Mouse (Mus musculus) limb, embryonic 13.5 days (tissue): ENCODE measurements around the gene Got2. TPM values are rescaled to one million over a fixed set of nuclear protein-coding genes. Genes with fewer than 3 reads are reported as not detected.

ENCODE experiments used
- ATAC-seq: fragments of 200-750 bp; cut with Nextera tagmentation; 2 replicates; pipeline ENCODE4 v1.8.0; 2017; ENCODE audit warnings: low read depth, moderate number of reproducible peaks, moderate TSS enrichment; ENCODE audit not compliant: low FRiP score
- H3K27ac ChIP-seq: fragments of 300-500 bp; sonication (generic); 2 replicates; pipeline ENCODE4 v1.5.1; 2015; ENCODE audit warnings: inconsistent platforms, mild to moderate bottlenecking, moderate library complexity
- H3K27me3 ChIP-seq: fragments of 300-500 bp; sonication (generic); 2 replicates; pipeline ENCODE4 v1.6.1; 2015; ENCODE audit warnings: mild to moderate bottlenecking, inconsistent platforms
- H3K36me3 ChIP-seq: fragments of 300-500 bp; sonication (generic); 2 replicates; pipeline ENCODE4 v1.6.1; 2015; ENCODE audit warnings: inconsistent platforms, mild to moderate bottlenecking, moderate library complexity
- H3K4me1 ChIP-seq: fragments of 300-500 bp; sonication (generic); 2 replicates; pipeline ENCODE4 v1.6.1; 2015; ENCODE audit warnings: inconsistent platforms
- H3K4me2 ChIP-seq: fragments of 300-500 bp; sonication (generic); replicated peaks from 2 replicates; pipeline ENCODE4 v1.6.1; 2015; ENCODE audit warnings: inconsistent platforms, mild to moderate bottlenecking, moderate library complexity
- H3K4me3 ChIP-seq: fragments of 300-500 bp; sonication (generic); 2 replicates; pipeline ENCODE4 v1.5.1; 2015; ENCODE audit warnings: moderate library complexity, mild to moderate bottlenecking, inconsistent platforms
- H3K9ac ChIP-seq: fragments of 300-500 bp; sonication (generic); 2 replicates; pipeline ENCODE4 v1.6.1; 2015; ENCODE audit warnings: mild to moderate bottlenecking, inconsistent platforms
- H3K9me3 ChIP-seq: fragments of 300-500 bp; sonication (generic); 2 replicates; pipeline ENCODE4 v1.6.1; 2016; ENCODE audit warnings: inconsistent platforms
- WGBS: fragments of 180-500 bp; shearing (Covaris S2); methylation state at CpG from one replicate; pipeline ENCODE4 v1.1.7; 2015; 5-methylcytosine and 5-hydroxymethylcytosine counted together
- polyA plus RNA-seq: library from polyadenylated mRNA; unstranded; fragments of >200 nt; fragmentation: Nextera tagmentation; extraction: Ambion mirVana; gene quantifications from 2 replicates; pipeline ENCODE4 v1.2.1, GENCODE M21; 2015

Gene Got2
- polyA plus RNA-seq, 1 experiment from 2014 or later = 169 TPM

DNA sequence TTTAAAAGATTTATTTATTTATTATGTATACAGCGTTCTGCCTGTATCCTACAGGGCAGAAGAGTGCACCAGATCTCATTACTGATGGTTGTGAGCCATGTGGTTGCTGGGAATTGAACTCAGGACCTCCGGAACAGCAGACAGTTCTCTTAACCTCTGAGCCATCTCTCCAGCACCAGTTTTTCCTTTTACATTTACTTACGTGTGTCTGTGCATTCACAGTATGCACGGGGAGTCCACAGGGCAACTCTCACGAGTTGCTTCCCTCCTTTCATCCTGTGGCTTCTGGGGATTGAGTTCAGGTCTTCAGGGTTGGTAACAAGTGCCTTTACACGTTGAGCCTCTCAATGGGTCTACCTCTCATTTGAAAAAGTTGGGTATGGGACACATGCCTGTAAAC, 34.2 kb downstream of the Got2 start:
- Histone ChIP-seq H3K4me3 (no peak overlapping the region), H3K27me3 (no peaks in the 10 kb centered on the region), H3K27ac (no peak overlapping the region), H3K36me3 (no peaks in the 10 kb centered on the region), H3K9me3 (no peaks in the 10 kb centered on the region), H3K4me1 (peaks cover 10% of the 10 kb centered on the region), H3K4me2 (no peak overlapping the region), H3K9ac (no peak overlapping the region)
- no peak for ATAC-seq
- 83% methylated on average over 6 of the region's 6 CpGs for WGBS

DNA sequence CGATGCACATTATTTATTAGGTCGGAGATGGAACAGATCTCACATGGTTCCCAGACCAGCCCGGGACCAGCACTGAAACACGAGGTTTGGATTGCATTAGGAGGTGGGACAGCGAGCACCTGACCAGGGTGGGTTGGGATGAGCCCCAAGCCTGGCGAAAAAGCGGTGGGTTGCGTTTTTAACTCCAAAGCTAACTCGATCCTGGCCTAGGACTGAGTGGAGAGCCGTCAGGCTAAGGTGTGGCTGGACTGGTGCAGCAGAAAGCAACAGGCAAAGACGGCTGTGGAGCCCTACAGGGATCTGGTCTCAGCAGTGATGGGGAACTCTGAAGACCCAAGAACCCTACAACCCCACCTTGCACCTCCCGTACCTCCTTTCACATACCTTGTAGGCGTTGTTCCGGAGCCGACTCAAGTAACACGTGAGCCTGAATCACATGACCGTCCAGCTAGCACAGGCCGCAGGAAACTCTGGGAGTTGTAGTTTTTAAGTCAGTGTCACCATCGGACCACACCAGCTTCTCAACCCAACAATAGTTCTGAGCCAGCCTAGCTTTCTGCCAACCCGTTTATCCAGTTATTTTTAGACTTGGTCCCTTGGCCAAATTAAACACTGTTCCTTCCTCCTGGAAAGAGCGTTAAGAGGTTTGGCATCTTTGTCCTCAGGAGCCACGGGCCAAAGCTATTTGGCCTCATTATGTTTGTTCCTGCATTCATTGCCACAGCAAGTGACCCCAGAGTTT, 35.1 kb downstream of the Got2 start, which contains the start of gene Slc38a7:
Gene Slc38a7, minus strand, starts transcription at position 438 of the 742 bp plus-strand sequence.
- 17% methylated on average over 22 of the region's 22 CpGs for WGBS
- ATAC-seq = peak; percentile 96
- no peaks in the 10 kb centered on the region for H3K27me3 ChIP-seq
- no peak within 1 kb of the TSS for H3K27ac ChIP-seq
- H3K9ac ChIP-seq = peak within 1 kb of the TSS; percentile 68
- H3K4me3 ChIP-seq = peak within 1 kb of the TSS; percentile 59
- H3K4me2 ChIP-seq = peak within 1 kb of the TSS; percentile 73
- peaks cover 3% of the 10 kb centered on the region for H3K36me3 ChIP-seq
- H3K9me3 ChIP-seq = no peaks in the 10 kb centered on the region
- peaks cover 10% of the 10 kb centered on the region for H3K4me1 ChIP-seq

DNA sequence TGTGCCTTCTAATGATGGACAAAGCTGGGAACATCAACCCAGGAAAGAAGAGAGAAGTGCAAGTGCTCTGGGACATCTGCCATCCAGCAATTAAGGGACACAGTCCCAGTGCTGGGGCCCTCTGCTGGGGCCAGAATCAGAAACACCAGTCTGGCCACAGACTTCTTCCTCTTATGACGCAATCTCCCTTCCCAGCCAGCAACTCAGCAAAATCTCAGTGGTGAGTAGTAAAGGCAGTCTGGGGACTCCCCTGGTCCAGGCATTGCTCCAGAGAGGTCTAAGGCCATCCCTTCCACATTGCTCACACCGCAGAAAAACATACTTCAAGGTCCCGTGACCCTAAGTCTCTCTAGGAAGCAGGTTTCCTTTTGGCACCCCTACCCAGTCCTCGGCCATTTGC, 36.1 kb downstream of the Got2 start:
- peak overlapping the region; percentile 59 for H3K4me3 ChIP-seq
- ATAC-seq = no peak
- H3K27ac ChIP-seq = no peak overlapping the region
- peak overlapping the region; percentile 68 for H3K9ac ChIP-seq
- H3K27me3 ChIP-seq = no peaks in the 10 kb centered on the region
- WGBS = 75% methylated on average over 4 of the region's 4 CpGs
- peak overlapping the region; percentile 73 for H3K4me2 ChIP-seq
- H3K4me1 ChIP-seq = peaks cover 10% of the 10 kb centered on the region
- no peaks in the 10 kb centered on the region for H3K9me3 ChIP-seq
- H3K36me3 ChIP-seq = peaks cover 7% of the 10 kb centered on the region

DNA sequence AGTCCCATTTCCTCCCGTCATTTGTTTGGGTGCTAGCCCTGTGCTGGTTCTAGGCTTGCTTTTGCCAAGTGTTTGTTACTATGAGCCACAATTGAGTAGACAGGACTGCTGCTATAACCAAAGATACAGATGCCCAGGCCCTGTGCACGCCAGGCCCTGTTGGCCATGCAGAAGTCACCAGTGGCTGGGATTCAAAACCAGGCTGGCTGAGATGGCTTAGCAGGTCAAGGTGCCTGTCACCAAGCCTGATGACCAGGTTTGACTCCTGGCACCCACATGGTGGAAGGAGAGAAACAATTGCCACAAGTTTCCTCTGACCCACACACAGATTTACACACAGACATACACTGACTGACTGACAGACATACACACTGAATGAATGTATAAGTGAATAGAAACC, 38.0 kb downstream of the Got2 start:
- H3K9ac ChIP-seq = no peak overlapping the region
- 92% methylated on average over 2 of the region's 2 CpGs for WGBS
- no peaks in the 10 kb centered on the region for H3K9me3 ChIP-seq
- H3K4me1 ChIP-seq = peaks cover 10% of the 10 kb centered on the region
- no peak overlapping the region for H3K27ac ChIP-seq
- H3K4me2 ChIP-seq = no peak overlapping the region
- no peak overlapping the region for H3K4me3 ChIP-seq
- no peaks in the 10 kb centered on the region for H3K27me3 ChIP-seq
- no peak for ATAC-seq
- H3K36me3 ChIP-seq = peaks cover 16% of the 10 kb centered on the region

DNA sequence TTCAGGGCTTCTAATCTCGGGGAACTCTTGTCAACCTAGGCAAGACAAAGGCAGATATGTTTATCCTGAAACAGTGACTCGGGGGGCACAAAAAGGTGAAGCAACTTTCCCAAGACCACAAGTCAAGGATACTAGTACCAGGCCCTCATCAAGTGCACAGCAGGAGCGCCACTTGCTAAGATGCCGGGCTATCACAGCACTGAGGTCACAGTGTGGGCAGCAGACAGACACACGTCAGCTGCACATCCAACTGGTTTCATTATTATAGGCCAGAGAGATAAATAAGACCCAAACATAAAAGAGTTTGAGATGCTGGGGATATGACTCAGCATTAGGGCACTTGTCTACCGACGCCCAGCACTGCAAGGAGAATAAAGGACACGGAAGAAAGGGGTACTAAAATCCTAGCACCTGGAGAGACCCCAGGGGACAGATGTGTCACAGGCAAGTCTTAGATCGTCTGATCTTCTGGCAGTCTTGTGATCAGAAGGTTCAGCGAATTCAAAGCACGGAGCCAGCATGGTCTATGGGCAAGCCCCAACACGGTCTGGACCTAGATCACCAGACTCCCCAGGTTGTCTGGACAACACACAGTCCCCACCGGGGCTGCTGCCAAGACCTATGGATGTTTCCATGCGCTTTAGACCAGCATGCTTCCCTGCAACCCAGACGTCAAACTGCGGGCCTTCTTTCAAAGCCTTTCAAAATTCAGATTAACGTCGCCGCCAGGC, 39.4 kb downstream of the Got2 start:
- Histone ChIP-seq H3K4me3 (no peak overlapping the region), H3K36me3 (peaks cover 27% of the 10 kb centered on the region), H3K4me1 (peaks cover 10% of the 10 kb centered on the region), H3K4me2 (no peak overlapping the region), H3K9ac (no peak overlapping the region), H3K9me3 (no peaks in the 10 kb centered on the region), H3K27ac (no peak overlapping the region), H3K27me3 (no peaks in the 10 kb centered on the region)
- WGBS = 89% methylated on average over 19 of the region's 19 CpGs
- no peak for ATAC-seq

DNA sequence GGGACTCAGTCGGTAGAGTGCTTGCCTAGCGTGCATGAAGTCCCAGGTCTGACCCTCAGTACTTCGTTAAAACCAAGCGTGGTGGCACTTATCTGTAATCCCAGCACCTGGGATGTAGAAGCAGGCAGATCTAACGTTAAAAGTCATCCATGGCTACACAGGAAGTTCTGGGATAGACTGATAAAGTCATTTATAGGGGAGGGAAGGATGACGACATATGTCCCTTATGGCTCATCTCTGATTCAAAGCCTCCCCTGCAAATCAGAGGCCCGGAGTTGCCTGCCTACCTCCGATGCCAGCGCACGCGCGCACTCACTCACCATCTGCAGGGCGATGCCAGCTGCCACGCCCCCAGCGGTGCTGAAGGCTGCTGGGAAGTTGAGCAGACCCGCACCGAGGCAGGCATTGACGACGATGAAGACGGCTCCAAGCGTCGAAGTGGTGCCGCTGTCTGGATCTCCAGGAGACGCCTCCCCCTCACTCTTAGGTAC, 40.2 kb downstream of the Got2 start:
- H3K36me3 ChIP-seq = peaks cover 34% of the 10 kb centered on the region
- peaks cover 10% of the 10 kb centered on the region for H3K4me1 ChIP-seq
- 0 out of 2 replicates have a peak overlapping the region, but pooled peaks have one; percentile 11 for H3K4me2 ChIP-seq
- no peak overlapping the region for H3K27ac ChIP-seq
- no peak overlapping the region for H3K9ac ChIP-seq
- WGBS = 81% methylated on average over 24 of the region's 24 CpGs
- no peaks in the 10 kb centered on the region for H3K9me3 ChIP-seq
- no peak for ATAC-seq
- no peaks in the 10 kb centered on the region for H3K27me3 ChIP-seq
- no peak overlapping the region for H3K4me3 ChIP-seq

DNA sequence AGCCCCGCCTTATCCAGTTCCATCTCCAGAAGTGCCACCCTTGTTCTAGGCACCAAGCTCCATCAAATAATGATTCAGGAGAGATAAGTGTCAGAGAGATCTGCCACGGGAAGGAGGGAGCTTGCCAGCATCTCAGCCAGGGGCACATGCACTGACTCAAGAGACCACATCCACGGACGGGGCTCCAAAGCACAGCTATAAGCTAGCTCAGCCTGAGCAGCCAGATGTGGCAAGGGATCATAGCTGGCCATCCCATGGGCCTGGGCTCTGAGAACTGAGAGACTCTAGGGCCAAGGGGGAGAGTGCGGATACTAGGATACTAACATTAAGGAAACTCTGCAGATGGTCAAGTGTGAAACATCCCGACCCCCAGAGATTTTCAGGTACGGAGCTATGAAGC, 43.3 kb downstream of the Got2 start:
- Histone ChIP-seq H3K9ac (no peak overlapping the region), H3K4me2 (no peak overlapping the region), H3K27me3 (no peaks in the 10 kb centered on the region), H3K4me3 (no peak overlapping the region), H3K36me3 (peaks cover 63% of the 10 kb centered on the region), H3K27ac (no peak overlapping the region), H3K9me3 (no peaks in the 10 kb centered on the region), H3K4me1 (no peaks in the 10 kb centered on the region)
- 87% methylated on average over 7 of the region's 7 CpGs for WGBS
- no peak for ATAC-seq

DNA sequence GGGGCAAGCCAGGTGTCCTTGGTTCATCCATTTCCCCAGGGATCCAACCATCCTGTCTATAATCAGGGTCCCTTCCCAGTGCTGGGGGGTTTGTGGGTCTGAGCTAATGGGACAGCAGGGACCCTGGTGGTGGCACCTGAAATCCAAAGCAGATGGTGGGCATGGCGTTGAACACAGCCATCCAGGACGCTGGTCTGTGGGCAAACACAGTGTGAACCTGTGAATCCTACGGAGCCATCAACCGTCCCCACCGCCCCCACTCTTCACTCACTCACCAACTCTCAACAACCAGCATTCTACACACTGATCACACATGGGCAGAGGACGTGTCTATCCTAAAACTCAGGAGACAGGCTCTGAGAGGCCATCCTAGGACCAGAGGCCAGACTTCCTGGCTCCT, 44.4 kb downstream of the Got2 start:
- Histone ChIP-seq H3K4me3 (no peak overlapping the region), H3K4me1 (no peaks in the 10 kb centered on the region), H3K27ac (no peak overlapping the region), H3K36me3 (peaks cover 71% of the 10 kb centered on the region), H3K9me3 (no peaks in the 10 kb centered on the region), H3K4me2 (no peak overlapping the region), H3K9ac (no peak overlapping the region), H3K27me3 (no peaks in the 10 kb centered on the region)
- WGBS = 92% methylated on average over 6 of the region's 6 CpGs
- ATAC-seq = no peak

DNA sequence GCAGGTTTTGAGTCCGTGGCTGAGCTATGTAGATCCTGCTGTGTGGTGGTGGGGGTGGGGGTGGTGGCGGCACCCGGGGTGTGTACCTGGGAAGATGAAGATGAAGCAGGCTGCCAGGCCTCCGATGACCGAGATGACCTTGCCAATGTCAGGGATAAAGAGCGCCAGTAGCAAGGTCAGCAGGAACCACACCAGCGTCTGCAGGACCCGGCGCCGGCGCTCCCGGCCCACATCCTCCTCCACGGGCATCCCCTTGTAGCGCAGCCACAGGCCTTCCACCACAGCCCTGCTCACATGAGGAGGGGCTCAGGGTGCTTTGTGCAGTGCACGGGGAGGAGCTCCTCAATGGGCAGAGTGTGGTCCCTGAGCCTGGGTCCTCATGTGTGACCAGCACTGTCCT, 46.9 kb downstream of the Got2 start:
- Histone ChIP-seq H3K9ac (no peak overlapping the region), H3K4me3 (no peak overlapping the region), H3K4me1 (no peaks in the 10 kb centered on the region), H3K27me3 (no peaks in the 10 kb centered on the region), H3K36me3 (peaks cover 77% of the 10 kb centered on the region), H3K27ac (no peak overlapping the region), H3K9me3 (no peaks in the 10 kb centered on the region), H3K4me2 (no peak overlapping the region)
- no peak for ATAC-seq
- WGBS = 90% methylated on average over 15 of the region's 15 CpGs

DNA sequence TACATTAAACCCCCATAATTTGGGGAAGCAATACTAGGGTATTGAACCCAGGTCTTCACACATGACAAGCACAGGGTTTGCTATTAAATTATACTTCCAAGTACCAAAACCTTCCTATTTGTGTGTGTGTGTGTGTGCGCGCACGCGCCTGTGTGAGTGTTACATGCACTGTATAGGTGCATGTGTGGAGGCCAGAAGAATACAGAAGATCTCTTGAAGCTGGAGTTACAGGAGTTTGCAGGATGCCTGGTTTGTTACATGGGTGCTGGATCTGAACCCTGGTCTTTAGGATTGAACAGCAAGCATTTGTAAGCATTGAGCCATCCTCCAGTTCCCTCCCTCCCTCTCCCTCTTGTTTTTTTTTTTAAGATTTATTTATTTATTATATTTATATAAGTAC, 49.1 kb downstream of the Got2 start:
- WGBS = 97% methylated on average over 4 of the region's 4 CpGs

DNA sequence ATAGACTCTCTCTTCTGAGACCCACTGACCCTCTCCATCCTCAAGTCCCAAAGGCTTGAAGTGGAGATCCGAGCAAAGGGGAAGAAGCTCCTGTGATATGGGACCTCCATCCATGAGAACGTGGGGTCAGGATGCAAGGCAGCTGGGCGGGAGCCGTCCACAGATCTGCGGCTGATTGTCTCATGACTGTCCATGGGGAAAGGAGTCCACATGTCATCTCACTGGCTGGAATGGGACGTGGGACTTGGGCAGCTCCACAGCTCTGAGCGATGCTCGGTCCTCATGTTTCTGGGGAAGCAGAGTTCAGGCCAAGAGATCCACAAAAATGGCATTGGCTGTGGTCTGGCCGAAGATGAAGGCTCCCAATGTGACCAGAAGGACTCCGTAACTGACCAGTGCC, 51.1 kb downstream of the Got2 start:
- ATAC-seq = no peak
- WGBS = 88% methylated on average over 10 of the region's 10 CpGs
- Histone ChIP-seq H3K4me3 (no peak overlapping the region), H3K4me2 (no peak overlapping the region), H3K9me3 (no peaks in the 10 kb centered on the region), H3K27ac (no peak overlapping the region), H3K4me1 (peaks cover 12% of the 10 kb centered on the region; the same call in 1 of the 2 replicates), H3K27me3 (no peaks in the 10 kb centered on the region), H3K9ac (no peak overlapping the region), H3K36me3 (peaks cover 51% of the 10 kb centered on the region)

More for the DNA sequence above, 49.1 kb downstream of the Got2 start:
- no peaks in the 10 kb centered on the region for H3K4me1 ChIP-seq
- no peaks in the 10 kb centered on the region for H3K9me3 ChIP-seq
- H3K4me2 ChIP-seq = no peak overlapping the region
- H3K4me3 ChIP-seq = no peak overlapping the region
- H3K36me3 ChIP-seq = peaks cover 69% of the 10 kb centered on the region
- no peak overlapping the region for H3K9ac ChIP-seq
- H3K27ac ChIP-seq = no peak overlapping the region
- ATAC-seq = no peak
- H3K27me3 ChIP-seq = no peaks in the 10 kb centered on the region

DNA sequence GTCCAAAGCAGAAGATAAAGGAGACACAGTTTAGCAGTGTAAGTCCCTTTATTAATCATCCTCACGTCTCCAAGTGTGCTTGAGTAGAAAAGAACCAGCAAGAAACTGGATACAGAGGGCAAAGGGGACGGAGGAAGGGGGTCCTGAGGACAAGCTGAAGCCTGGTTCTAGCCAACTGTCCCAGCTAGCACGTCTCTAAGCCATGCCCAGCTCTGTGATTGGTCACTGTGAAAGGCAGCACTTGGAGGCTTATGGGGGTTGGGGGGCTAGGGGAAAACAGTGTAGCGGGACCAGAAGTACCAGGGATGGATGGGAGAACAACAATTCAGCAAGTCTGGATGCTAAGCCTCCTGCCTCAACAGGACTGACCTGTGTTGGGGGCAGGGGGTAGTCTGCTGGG, 52.5 kb downstream of the Got2 start:
- H3K36me3 ChIP-seq = peaks cover 37% of the 10 kb centered on the region
- ATAC-seq = no peak
- no peak overlapping the region for H3K4me2 ChIP-seq
- H3K9me3 ChIP-seq = no peaks in the 10 kb centered on the region
- WGBS = 69% methylated on average over 4 of the region's 4 CpGs
- peaks cover 12% of the 10 kb centered on the region; the same call in 1 of the 2 replicates for H3K4me1 ChIP-seq
- no peak overlapping the region for H3K4me3 ChIP-seq
- no peak overlapping the region for H3K27ac ChIP-seq
- H3K27me3 ChIP-seq = no peaks in the 10 kb centered on the region
- H3K9ac ChIP-seq = no peak overlapping the region
